Mouse (Mus musculus) gastrocnemius, adult 18-20 months (tissue): ENCODE measurements around the gene Kat6b. TPM values are rescaled to one million over a fixed set of nuclear protein-coding genes. Genes with fewer than 3 reads are reported as not detected.
"Not testable (repeated sequence)": the region's sequence is repeated elsewhere in the genome, so short reads cannot be mapped to it uniquely, and the experiment has no call there.

Source experiments
- DNase-seq: peaks from one replicate; pipeline ENCODE4 v3.0.0; 2021; ENCODE audit warnings: low spot score
- total RNA-seq, 2 experiments: library from RNA; stranded (reverse); gene quantifications; 2 replicates each; pipeline ENCODE4 v1.2.3; 2021

The Kat6b gene
- total RNA-seq, 2 experiments from 2014 or later, result 20.4 to 22.4 TPM

- peak; percentile 69 for DNase-seq
Measured at GRCm38 (mm10) chr14:21659652-21660051, 178.4 kb downstream of the Kat6b start.

GRCm38 (mm10) chr14:21662465-21663142 is 181.4 kb downstream of the Kat6b start:
- DNase-seq, result peak; percentile 40

GRCm38 (mm10) chr14:21669218-21669617 is 188.0 kb downstream of the Kat6b start:
- no peak for DNase-seq

GRCm38 (mm10) chr14:21669633-21670421 is 188.6 kb downstream of the Kat6b start:
- no peak for DNase-seq

GRCm38 (mm10) chr14:21670422-21671006 is 189.3 kb downstream of the Kat6b start:
- DNase-seq, result not testable (repeated sequence)

- no peak for DNase-seq
Measured at GRCm38 (mm10) chr14:21673100-21673499, 191.9 kb downstream of the Kat6b start.

- no peak for DNase-seq
Measured at GRCm38 (mm10) chr14:21674471-21674870, 193.2 kb downstream of the Kat6b start.

- DNase-seq, result peak; percentile 58
Measured at GRCm38 (mm10) chr14:21676223-21676622, 195.0 kb downstream of the Kat6b start.

GRCm38 (mm10) chr14:21678509-21679285 is 197.5 kb downstream of the Kat6b start:
- DNase-seq, result peak; percentile 61

GRCm38 (mm10) chr14:21679631-21680201 is 198.5 kb downstream of the Kat6b start:
- DNase-seq, result no peak

GRCm38 (mm10) chr14:21682681-21683129 is 201.5 kb downstream of the Kat6b start:
- DNase-seq, result peak; percentile 39

GRCm38 (mm10) chr14:21683834-21684233 is 202.6 kb downstream of the Kat6b start:
- no peak for DNase-seq

GRCm38 (mm10) chr14:21685411-21686146 is 204.3 kb downstream of the Kat6b start:
- DNase-seq, result peak; percentile 84

GRCm38 (mm10) chr14:21686376-21687279 is 205.4 kb downstream of the Kat6b start:
- DNase-seq, result no peak

- DNase-seq, result no peak
Measured at GRCm38 (mm10) chr14:21691070-21691469, 209.8 kb downstream of the Kat6b start.

- no peak for DNase-seq
Measured at GRCm38 (mm10) chr14:21695020-21695419, 213.8 kb downstream of the Kat6b start.

- no peak for DNase-seq
Measured at GRCm38 (mm10) chr14:21696186-21696830, 215.1 kb downstream of the Kat6b start.

- no peak for DNase-seq
Measured at GRCm38 (mm10) chr14:21702691-21703090, 221.5 kb downstream of the Kat6b start.

GRCm38 (mm10) chr14:21703255-21703654 is 222.0 kb downstream of the Kat6b start:
- DNase-seq, result no peak
